Mouse (Mus musculus) olfactory bulb, adult 2 months (tissue): ENCODE measurements around the gene Uvrag.

ENCODE experiments used
- CTCF ChIP-seq: fragments of 200-500 bp; IDR thresholded peaks from 2 replicates; pipeline ENCODE4 v1.5.1; 2012; ENCODE audit warnings: low read depth, mild to moderate bottlenecking, low read length, moderate library complexity; ENCODE audit not compliant: insufficient read depth
- POLR2A ChIP-seq: fragments of 200-500 bp; IDR thresholded peaks from 2 replicates; pipeline ENCODE4 v1.6.1; 2012; ENCODE audit warnings: mild to moderate bottlenecking, low read depth, low read length, moderate library complexity; ENCODE audit not compliant: insufficient read depth

- no peak for TF ChIP-seq CTCF
- TF ChIP-seq POLR2A, result no peak
Observed at GRCm38 (mm10) chr7:99101076-99101475, 39.9 kb downstream of the Uvrag start.
